Mouse (Mus musculus): ENCODE measurements around the gene Det1.

GRCm38 (mm10) chr7:78785906-78786305 is 61.2 kb downstream of the Det1 start:
- TF ChIP-seq POLR2A (IDR thresholded peaks at IDR 0.05; ENCODE audit: insufficient read depth, low read length) = no peak
- TF ChIP-seq EP300 (IDR thresholded peaks at IDR 0.05; ENCODE audit: insufficient read depth, low read depth, low read length) = no peak
